Mouse (Mus musculus) adrenal gland, adult (tissue): ENCODE data around the gene Macrod2.

Experiments
- DNase-seq, 2 experiments: peaks; one replicate each; pipeline ENCODE4 v3.0.0; 2022 to 2023; ENCODE audit warnings: low spot score in 1 of 2; ENCODE audit not compliant: inconsistent age in 2 of 2

Macrod2 gene

DNA sequence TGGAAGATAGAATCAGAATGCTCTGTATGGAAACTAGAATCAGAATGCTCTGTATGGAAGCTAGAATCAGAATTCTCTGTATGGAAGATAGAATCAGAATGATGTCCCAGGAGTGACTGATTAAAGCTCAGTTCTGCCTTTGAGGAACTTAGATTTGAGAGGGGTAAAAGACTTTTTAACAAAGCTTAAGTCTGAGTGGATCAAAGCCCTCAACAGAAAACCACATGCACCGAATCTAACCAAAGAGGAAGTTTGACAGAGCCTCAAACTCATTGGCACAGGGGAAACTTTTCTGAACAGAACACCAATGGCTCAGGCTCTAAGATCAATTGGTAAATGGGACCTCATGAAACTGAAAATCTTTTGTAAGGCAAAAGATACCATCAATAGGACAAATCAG, 885.7 kb downstream of the Macrod2 start:
- DNase-seq, result no peak

DNA sequence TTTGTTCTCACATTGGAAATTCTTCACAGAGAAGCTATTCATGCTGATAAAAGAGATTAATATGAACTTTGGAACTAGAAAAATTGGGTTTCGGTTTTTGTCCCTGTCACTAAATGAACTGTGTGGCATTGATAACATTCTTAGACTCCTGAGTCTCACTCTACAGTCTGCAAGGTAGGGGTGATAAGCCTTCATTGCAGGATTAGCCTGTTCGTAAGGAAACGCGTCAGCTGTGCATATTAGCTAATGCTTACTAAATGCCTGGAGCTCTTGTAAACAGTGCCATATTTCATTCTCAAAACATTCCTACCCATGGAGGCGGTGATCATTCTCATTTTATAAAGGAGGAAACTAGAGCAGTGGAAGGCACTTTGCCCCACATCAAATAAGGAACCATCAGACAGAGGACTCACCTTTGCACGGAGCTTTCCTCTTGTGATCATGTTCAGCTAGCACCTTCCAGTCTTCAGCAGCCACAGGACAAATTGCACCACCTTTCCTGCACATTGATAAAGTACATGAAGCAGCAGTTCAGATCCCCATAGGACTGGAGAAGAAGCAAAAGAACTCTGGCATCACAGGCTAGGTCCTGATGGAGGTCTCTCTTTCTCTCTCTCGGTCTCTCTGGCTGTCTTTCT, 891.1 kb downstream of the Macrod2 start:
- no peak for DNase-seq

GRCm38 (mm10) chr2:141288494-141288893, 893.4 kb downstream of the Macrod2 start:
- DNase-seq, result peak; percentile 26 to 60

DNA sequence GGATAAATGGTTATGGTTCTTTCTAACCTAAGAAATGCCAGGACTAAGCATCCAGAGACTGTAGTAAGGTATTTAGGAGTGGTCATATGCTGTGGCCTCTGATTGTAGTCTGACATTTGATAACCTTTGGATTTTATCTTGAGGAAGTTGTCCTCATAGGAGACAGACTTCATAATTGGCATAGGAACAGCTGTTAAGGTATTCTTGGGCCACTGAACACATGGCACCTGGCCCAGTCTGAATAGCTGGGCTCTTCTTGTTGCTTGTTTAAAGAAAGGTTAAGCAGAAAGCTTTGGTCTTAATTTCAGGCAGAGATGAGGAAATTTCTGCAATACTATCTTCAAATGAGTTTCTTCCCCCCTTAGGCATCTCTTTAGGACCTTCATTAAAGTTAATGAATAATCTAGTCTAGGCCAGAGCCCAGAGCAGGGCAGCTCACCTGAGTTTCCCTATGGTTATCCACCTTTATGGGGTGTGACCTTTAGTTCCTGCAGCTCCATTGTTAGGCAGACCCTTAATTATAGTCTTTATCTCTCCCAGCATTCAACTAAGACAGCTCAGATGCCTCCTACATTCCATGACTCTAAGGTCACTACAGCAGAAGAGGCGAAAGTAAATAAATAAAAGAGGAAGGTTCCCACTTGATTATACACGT, 894.1 kb downstream of the Macrod2 start:
- peak in 1 of 2 experiments; percentile 32 for DNase-seq

DNA sequence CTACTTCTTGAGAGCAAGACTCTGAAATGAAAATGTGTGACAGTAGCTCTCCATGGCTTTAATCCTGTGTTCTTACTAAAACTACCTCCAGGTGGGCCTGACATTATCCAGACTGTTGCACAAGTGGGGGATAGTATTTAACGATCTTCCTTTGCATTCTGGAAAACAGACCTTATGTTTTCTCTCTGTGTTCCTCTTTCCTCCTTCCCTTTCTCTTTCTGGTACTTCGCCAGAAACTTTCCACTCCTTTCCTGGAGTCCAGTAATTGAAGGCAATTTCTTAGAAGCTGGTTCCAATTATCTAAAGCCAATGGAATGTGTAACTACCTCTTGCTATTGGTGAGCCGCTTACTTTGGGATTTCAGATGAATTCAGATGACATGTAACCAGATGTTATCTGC, 897.7 kb downstream of the Macrod2 start:
- no peak for DNase-seq

DNA sequence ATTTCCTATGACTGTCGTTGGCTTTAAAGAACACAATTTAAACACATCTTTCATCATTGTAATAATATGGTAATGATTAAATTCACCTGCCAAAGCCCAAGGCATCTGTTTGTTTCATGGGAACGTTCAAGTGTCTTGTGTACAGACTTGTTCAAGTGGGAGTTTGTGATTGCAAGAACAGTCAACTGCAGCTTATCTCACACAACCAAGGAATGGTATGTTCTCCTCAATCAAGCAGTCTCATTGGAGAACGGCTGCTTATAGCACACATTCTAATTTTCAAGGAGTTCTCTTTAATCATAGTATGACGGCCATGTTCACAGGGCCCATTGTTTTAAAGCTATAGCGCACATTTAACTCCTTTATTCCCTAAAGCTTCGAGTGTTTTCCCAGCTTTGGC, 904.1 kb downstream of the Macrod2 start:
- no peak for DNase-seq

- no peak for DNase-seq
Measured at GRCm38 (mm10) chr2:141301030-141301429, 905.9 kb downstream of the Macrod2 start.

GRCm38 (mm10) chr2:141308406-141308805, 913.3 kb downstream of the Macrod2 start:
- no peak for DNase-seq

DNA sequence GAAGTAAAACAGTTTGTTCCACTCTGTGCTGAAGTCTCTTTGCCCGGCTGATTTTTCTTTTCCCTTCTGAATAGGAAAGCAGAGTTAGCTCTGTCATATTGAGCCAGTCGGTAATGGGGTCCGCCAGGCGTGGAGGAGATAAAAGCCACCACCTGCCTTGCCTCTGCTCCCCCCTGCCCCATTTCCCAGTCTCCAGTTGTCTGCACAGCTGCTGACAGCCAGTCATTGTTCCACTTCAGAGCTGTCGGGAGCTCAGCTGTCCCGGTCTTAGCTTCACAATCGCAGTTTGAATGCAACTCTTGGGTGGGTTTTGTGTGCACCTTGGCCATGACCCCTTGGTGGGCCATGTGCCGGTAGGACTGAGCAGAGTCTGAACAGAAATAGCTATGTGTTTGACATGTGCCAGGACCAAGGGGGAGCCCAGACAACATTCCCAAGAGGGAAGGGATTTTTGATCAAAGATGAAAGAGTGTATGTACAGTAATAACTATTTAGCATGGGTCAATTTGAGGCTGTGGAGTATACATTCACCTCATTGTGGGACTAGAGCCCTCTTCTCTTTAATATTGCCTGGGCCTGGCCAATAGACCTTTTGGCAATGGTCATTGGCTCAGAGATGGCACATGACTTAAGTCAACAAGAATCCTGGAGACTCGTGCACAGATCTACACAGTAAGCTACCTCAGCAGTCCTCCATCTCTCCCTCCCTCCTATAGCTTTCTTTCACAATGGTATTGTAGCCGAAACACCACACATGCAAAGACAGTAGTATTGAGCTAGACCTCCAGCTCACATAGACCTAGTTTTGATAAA, 917.2 kb downstream of the Macrod2 start:
- no peak for DNase-seq

- no peak for DNase-seq
Measured at GRCm38 (mm10) chr2:141315349-141315748, 920.2 kb downstream of the Macrod2 start.

GRCm38 (mm10) chr2:141323956-141324460, 928.9 kb downstream of the Macrod2 start:
- no peak for DNase-seq

DNA sequence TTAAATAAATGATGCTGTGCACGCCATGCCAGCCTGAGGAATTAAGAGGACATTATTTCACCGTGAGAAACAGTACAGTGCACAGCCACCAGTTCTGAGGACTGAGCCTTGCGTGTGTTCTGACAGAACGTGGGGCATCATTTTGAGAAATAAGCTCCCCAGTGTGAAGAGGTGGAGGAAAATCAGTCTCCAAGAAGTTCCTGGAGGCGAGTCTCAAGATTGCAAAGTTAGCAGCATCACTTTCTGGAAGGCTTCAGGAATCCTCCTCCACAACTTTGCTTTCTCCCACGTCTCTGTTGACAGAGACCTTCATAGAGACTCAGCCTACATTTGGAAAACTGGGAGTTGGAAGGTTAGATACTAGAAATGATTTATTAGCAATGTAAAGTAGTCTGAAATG, 932.2 kb downstream of the Macrod2 start:
- no peak for DNase-seq

DNA sequence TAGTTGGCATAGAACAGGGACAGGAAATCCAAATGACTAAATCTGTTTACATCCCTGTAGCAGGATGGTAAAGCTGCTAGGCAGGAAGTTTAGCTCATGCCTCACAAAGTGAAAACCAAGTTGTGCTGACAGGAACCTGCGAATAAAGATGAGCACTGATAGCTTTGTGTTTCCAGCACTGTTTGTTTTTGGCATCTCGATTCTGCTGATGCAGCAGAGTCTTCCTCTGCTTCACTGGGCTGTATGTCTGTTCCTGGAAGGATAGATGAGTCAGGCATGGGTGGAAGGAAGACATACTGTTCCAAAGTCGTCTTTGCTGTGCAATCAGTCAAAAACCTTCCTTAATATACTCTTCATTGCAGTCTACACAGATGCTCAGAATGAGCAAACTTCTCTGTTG, 942.6 kb downstream of the Macrod2 start:
- DNase-seq, result no peak

GRCm38 (mm10) chr2:141343988-141344535, 949.0 kb downstream of the Macrod2 start:
- DNase-seq, result no peak

DNA sequence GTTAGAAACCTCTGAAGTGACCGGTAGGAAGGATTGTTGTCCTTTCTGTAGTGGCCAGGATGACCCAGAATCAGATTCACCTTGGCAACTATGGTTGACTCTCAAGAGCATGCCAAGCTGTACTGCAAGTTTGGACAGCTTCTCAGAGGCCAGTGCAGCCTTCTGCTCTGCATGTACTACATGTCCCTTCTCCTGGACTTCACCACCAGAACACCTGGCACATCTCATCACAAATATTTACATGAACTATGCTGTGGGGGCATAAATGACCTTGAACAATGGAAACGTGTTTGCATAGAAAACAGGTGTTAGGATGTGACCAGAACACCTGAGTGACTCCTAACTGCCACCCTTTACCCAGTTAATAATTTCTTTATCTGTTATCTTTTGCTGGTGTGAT, 957.5 kb downstream of the Macrod2 start:
- no peak for DNase-seq

DNA sequence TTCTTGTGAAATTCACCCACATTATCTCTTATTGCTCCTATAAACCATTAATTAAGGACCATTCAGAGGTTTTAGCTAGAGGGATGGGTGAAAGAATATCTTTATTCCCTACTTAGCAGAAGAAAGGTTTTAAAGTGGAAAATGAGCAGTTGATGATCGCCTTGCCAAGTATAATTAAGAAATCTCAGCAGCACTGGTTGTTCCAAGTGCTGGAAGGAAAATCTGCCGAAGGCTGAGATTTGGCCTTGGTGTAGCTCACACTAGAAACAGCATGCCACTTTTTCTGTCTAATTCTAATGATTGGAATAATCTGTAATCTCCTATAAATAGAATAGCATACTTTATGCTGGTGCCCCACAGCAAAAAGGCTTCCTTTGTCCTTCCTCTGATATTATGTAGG, 993.5 kb downstream of the Macrod2 start:
- DNase-seq, result no peak

- no peak for DNase-seq
Measured at GRCm38 (mm10) chr2:141391229-141391628, 996.1 kb downstream of the Macrod2 start.

- DNase-seq, result peak in 1 of 2 experiments; percentile 35
Measured at GRCm38 (mm10) chr2:141394806-141395205, 999.7 kb downstream of the Macrod2 start.

DNA sequence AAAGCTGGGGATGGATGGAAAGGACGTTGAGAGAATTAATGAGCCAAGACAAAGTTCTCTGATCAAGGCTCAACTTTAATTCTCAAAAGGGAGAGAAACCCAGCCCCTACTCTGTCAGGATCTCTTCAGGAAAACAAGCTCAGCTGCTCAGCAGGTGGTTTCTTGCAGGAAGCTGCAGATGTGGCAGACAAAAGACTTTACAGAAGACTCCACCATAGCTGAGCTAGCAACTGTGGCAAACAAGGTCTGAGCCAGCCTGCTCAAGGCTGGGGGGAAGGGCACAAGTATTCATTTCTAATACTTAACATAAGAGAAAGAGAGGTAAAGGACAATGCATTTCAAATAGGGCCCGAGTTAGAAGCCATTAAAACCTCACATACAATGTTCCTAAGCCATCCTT, 1013.7 kb downstream of the Macrod2 start:
- DNase-seq, result no peak

- DNase-seq, result peak in 1 of 2 experiments; percentile 24
Measured at GRCm38 (mm10) chr2:141416436-141416835, 1021.3 kb downstream of the Macrod2 start.

DNA sequence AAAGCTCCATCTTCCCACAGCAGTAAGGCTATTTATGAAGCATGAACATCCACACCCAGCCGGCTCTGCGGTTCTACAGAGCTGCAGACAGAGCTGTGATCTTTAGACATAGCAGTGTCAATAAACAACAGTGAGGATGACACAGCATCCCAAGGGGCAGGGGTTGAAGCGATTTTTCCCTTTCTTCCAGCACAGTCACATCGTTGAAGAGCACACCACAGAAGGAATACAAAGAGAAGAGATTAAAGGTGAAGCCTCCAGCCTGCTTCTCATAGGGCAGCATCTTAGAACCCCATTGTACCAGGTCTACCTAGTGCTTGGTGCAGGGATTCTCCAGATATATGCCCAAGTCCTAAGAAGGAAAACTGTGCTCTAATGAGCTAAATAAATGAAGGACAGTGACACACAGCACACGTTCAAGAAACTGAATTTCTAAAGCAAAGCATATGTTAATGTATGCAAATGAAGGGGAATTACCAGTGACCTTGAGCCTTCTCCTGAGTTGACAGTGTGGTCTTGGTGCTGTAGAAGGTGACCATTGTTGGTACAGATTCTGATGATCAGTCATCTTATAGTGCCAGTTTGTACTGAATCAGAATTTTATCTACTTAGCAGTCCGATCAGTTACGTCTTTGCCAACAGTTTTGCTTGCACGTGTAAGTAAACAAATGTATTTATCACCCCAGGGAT, 1021.9 kb downstream of the Macrod2 start:
- DNase-seq, result no peak
